Mouse (Mus musculus) heart, adult 8-10 months (tissue): ENCODE results near the gene Cacna1c. TPM values are rescaled to one million over a fixed set of nuclear protein-coding genes. Genes with fewer than 3 reads are reported as not detected.

Experiments
- DNase-seq: peaks from one replicate; pipeline ENCODE4 v3.0.0; 2022; ENCODE audit warnings: low spot score
- total RNA-seq, 4 experiments: library from RNA; stranded (reverse); gene quantifications; 2 replicates each; pipeline ENCODE4 v1.2.4; 2022

Cacna1c gene
- total RNA-seq, 4 experiments from 2014 or later, result 227 to 263 (median 245) TPM

DNA sequence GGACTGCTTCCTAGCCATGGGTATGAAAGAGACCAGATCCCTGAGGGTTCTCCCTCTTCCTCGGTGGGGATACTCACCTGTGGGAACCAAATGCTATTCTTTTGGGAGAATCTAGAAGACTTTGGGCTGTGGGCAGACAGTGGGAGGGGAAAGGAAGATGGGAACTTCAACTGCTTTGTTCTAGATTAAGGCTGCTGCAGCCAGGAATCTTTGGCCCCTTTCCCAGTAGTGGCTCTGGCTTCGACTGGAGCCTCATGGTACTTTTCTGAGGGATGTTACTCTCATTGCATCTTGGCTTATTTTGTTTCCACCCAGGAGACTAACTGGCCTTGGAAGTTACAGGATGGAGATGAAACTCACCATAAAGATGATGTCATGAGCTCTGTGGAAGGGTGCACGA is 441.8 kb downstream of the Cacna1c start:
- peak; percentile 21 for DNase-seq

DNA sequence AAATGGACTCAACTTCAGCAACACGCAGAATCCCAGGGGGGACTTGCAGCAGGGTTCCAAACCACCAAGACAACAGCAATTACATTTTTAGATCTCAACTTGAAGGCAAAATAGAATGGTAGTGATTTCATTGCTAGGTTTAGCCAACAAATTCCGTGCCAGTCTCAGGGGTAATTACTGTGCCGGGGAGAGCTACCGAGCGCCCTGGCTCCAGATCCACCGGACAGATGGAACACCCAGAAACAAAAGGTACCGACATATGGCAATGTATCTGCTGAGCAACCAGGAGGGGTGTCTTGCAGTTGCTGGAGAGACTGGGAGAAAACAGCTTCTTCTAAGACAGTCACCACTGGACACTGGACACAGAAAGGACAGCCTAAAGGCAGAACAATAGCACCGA is 442.4 kb downstream of the Cacna1c start:
- no peak for DNase-seq

DNA sequence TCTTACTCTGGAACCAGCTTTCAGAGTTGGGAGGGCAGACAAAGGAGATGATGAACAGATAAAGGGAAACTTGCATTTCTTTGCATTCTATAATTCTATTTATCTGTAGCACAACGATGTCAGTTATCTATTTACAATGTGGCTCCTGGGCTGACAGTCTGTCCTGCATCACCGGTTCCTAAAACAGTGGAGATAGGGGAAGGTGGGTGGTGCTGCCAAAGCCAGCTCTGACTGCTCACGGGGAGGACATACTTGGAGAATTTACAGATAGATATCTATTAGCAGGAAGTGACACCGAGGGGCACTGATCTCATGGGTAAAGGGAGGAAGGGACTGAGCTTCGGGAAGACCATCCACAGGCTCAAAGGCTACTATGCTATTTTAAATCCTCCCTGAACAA is 443.2 kb downstream of the Cacna1c start:
- DNase-seq, result no peak

DNA sequence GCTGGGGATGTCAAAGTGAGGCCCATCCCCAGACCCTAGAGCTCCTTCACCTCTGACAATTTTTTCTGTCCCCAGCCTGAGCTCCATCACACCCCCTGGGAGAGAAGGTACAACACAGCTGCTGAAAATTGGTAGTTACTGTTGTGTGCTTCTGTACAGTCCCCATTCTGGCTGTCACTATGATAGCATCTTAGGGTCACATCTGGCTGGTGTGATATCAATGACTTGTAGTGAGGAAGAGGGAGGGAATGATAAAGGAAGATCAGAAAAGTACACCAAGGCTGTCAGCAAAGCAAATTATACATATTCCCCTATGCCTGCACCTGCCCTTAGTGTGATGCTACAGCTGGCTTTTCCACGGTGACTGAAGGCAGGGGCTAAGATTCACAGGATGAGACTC is 446.9 kb downstream of the Cacna1c start:
- no peak for DNase-seq

DNA sequence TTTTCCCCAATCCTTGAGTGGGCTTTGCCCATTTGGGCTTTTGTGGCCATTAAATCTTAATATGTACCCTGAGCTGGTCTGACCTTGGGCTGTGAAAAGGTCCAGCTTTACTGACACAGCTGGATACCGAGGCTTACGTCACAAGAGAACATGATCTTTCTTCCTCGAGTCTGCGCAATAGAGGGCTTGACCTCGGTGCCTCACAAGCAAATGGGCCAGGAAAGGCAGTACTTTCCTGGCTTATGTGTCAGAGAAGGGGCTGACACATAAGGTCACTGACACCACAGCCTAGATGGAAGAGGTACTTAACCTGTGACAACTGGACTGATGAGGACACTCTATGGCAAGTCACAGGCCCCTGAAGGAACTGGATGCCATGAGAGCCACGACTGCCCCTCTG is 453.5 kb downstream of the Cacna1c start:
- no peak for DNase-seq

DNA sequence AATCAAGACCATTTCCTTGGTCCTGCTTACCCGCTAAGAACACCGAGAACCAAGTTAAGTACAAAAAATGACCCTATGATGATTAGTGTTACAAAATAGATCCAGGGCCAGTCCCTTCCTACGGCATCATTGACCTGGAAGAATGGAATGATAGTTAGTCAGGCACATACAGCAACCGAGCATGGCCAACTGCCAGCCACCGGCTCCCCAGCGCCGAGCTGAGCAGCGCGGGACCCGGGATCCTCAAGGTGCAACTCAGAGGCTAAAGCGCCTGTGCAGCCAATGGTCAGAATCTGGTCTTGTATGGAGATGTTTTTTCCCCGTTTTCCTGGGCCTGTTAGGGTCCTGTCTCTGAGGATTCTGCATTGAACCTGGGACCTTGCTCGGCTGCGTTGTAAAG is 454.4 kb downstream of the Cacna1c start:
- DNase-seq, result no peak

DNA sequence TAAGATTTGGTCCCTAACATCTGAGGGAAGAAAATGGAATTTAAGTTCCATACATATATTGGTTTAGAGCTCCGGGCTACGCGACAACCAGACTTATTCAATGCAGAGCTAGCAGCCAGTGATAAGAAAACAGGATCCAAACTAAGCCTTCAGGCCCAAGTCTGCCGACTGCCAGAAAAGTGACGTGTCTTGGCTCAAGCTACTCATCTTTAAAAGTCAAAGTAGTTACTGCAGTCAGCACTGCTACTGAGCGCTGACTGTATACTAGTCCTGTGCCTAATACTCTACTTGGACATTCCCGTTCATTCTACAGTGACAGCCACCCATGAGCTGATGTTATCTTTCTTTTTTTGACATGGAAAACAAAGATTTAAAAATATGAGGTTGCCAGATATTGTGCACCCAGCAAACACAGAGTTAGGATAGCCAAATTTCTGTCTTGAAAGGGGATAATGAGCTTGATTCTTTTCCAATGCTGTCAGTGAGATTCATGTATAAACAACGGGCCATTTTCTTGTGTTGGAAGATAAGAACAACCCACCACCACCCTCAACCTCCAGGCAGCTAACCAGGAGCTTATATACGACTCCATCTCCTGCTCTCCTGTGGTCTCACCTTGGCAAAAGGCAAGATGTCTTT is 456.1 kb downstream of the Cacna1c start:
- DNase-seq, result peak; percentile 54

DNA sequence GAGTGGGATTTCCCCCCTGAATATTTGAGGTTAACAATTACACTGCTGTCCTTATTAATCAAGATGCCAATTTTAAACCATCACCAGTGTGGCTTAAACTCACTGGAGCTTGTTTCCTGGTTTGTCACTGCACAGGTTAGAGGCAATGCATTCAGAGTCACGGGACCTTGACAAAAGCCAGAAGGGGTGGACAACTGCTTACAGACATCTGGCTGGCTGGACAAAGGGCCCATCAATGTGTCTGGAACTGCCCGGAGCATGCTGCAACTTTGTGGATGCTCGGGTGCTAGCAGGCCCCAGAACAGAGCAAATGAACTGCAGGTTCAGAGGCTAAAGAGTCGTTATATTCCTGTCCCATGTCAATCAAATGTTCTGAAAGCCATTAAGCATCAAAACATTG is 456.9 kb downstream of the Cacna1c start:
- DNase-seq, result no peak

DNA sequence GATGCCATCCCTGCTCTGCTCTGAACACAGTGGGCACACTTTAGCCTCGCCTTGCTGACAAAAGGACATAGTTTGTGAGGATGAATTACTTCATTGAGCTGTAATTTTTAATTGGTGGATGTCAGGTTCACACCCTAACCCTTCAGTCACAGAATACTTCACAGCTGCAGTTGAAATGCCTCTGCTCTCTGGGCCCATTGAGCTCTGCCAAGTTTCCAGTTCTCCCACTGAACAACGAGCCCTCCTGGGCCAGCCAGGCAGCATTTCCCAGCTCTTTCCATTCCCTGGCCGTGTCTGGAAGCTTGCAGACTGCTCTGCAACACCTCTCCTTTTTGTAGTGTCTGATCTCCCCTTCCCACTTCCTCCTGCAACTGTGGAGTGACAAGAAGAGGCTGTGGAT is 457.6 kb downstream of the Cacna1c start:
- no peak for DNase-seq

DNA sequence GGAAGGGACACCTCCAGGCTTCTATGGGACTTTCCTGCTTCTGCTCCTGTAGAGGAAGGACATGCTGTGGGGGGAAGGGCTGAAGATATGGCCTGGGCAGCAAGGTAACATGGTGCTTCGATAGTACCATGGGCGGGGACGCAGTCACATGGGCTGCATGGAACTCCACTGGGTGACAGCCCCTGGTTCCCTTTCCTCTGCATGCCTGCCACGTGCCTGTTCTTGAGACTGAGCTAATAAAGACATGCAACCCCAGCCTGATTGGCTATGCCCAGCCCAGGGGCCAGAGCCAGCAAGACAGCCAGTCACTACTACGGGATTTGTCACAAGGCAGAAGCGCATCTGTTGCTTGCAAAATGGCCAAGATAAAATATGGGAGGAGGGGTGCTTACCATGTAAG is 459.1 kb downstream of the Cacna1c start:
- DNase-seq, result no peak

DNA sequence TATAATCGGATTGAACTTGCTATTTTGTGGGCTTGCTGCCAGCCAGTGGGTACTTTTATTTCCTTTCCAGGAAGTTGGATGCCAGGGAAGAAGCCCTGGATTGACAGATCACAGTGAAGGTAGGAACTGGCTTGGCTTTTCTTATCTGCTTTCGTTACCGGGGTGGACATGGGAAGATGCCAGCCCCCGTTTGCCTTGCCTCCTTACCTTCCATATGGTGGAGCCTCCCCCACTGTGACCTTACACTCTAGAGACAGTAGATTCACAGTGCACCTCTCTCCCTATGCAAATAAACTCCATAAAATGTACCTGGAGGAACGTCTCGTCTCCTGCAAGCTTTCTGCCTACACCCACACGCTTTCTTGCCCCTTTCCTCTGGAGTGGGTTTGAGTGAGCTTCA is 459.7 kb downstream of the Cacna1c start:
- DNase-seq, result no peak

DNA sequence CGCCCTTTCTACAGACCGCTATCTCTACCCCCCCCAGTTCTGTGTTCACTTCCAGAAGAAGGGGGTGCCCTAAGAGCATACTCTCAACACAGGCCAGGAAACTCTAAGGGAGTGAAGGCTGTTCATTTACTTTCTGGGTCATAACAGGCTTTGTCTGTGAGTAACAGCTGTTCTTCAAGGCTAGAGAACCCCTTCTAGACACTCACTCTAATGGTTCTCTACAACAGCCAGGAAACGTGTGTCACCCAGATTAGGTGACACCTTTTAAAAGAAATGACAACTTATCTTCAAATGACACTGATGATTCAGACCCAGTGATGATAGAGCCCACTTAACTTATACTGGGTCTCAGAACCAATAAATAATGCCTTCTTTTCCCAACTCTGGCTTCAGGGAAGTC is 461.1 kb downstream of the Cacna1c start:
- DNase-seq, result no peak

DNA sequence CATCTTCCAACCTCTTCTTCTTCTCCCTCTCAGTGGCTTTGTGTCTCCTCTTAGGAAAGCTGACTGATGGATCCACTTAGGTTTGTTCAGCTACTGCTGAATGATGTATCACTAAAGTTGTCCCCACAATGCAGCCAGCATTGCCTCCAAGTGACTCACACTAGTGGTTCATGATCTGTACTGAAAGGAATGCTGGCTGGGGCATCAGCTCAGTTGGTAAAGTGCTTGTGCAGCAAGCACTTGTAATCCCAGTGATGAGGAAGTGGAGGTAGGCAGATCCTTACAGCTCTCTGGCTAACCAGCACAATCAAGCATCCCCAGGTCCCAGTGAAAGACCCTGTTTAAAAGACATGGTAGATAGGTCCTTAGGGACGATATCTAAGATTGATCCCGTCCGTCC is 464.3 kb downstream of the Cacna1c start:
- DNase-seq, result no peak

DNA sequence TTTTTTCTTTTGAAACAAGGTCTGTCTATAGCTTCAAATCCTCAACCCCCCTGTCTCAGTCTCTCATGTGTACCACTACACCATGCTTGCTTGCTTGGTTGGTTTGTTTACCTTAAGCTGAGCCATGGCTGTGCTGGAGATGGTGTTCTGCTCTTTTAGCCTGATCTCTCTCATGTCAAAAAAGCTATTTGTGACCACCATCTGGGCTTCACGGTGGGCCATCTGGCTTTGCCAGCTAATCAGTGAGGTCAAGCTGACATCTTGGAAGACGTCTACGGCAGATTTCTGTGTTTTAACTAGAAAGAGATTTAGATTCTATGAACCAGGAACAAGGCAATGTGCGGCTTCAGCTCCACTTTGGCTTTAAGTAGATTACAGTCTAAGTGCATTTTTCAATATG is 471.3 kb downstream of the Cacna1c start:
- no peak for DNase-seq

DNA sequence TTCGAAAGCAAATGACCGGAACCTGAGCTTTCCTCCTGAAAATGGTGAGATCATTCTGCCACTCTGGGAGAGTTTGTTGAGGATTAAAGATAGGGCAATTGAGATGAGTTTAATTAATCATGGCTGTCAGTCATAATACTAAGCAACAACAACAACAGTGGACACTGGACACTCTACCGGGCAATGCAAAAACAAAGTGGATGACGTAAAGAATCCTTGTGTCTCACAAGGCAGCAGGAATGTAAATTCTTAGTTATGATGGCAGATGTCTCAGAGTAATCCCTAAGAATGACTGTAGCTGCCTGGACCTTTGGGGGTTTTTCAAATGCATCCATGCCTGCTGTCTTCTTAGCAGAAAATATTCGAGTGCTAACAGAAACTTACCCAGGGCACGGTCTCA is 471.8 kb downstream of the Cacna1c start:
- no peak for DNase-seq

DNA sequence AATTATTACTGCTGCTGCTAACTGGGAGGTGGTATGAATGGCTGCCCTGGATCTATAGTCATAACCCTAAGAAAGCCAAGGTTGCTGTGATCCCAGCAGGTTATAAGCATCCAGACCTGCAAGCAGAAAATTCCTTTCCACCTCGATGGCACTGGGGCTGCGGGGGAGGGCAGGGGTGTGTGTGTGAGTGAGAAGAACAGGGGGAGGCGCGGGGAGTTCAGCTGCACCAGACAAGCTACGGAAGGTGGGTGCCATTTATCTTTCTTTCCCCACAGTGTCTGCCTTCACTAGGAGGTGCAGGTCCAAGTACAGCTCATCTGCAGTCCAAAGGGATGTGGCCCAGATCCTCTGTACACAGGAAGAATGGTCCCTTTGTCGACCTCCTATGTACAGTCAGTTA is 473.9 kb downstream of the Cacna1c start:
- no peak for DNase-seq

DNA sequence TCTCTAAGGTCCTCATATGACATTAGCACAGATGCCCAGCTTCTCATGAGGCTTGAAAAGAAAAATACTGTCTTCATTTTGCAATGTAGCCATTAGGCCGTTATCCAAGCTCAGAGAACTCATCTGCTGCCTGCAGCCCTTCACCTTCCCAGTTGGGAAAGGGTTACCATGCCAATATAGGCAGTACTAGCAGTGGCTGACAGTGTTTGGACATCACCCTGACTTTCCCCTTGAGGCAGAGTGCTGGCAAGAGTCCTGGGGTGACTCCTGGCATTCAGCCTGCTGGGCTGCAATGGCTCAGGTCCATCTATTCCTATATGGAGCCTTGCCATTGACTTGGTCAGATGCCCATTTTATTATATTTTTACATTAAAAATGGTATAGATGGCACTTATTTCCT is 476.7 kb downstream of the Cacna1c start:
- no peak for DNase-seq

DNA sequence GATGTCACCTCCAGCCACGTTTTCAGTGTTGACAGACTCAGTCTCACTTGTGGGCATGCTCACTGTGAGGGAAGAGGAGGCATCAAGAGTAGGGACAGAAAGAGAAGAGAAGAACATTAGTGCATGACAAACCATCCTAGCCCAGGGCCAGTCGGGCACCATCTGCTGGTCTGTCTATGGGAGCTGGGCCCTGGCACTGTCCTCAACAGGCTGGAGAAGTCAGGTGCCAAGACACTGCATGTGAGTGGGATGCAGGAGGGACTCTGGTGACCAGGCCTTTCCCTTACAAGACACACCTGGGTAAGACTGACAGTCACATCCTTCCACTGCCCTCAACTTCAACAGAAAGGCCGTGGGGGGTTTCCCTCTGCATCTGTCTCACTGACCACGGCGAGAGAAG is 482.9 kb downstream of the Cacna1c start:
- DNase-seq, result no peak

DNA sequence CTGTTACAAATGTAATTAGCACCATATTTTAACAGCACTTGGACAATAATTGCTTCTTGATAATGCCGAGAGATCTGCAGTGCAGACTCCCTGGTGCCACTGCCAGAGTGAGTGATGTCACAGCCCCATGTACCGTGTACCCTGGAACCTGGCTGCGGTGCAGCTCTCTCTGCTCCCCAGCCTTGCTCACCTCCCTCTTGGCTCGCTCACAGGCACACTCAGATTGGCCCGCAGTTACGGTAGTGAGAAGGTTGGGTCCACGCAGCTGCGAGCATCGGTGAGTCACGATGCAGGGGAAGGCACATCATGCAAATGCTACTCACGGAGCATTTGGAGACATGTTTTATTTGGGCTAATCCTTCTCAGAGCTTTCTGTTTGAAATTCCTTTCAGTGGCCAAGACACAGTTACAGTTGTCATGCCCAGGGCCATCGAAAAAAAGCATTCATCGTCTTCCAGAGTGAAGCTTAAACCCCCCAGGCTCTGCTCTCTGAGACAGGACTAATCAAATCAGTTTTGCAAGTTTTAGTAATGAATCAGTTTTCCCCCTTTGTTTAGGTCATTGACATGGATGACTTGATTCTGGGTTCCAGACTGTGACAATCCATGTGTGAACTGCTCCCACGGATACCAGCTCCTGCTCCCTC is 484.4 kb downstream of the Cacna1c start:
- no peak for DNase-seq

DNA sequence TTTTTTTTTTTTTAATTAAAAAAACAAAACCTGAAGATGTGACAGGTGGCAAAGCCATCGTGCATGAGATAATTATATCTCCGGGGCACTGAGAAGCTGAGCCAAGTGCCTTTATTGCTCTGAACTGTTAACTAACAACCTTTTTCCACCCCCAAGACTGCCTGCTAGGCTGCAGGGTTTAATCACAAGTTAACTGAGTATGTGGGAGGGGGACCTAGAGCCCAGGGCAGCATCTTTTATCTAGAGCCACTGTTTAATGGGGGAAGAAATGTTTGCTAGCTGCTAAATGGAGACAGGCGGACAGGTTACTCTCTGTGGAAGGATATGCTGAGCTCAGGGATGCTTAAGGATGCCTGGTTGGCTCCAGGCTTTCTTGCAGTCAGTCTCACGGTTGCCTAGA is 489.2 kb downstream of the Cacna1c start:
- DNase-seq, result no peak

DNA sequence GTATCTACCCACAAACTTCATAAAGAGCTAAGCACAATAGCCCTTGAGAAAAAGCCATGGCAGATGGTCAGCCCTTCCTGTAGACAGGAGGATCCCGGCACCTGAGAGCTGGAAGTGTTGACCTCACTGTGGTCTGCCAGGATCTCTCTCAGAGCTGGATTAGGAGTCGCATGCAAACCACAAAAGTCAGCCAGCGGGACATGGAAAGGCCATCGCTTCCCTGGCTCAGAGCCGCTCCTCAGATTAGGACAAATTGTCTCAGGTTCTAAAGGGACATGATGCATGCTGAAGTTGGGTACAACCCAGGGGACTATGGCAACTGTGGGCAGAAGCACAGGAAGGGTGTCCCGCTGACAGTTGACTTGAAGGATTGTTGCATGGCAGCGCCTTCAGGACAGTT is 490.4 kb downstream of the Cacna1c start:
- DNase-seq, result no peak

DNA sequence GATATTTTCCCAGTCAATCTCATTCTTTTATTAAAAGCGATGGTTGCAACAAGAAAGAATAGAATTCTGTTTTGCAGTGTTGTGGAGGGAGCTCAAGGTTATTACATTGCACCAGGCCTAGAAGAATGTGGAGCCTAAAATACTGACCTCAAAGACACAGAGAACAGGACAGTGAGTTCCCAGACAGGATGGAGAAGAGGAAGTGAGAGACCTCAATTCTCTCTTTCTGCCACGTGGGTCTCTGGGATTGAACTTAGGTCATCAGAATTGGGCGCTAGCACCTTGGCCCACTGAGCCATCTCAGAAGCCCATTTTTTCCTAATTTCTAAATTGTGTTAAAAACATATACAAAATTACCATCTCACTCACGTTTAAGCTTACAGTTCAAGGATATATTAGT is 501.6 kb downstream of the Cacna1c start:
- no peak for DNase-seq

DNA sequence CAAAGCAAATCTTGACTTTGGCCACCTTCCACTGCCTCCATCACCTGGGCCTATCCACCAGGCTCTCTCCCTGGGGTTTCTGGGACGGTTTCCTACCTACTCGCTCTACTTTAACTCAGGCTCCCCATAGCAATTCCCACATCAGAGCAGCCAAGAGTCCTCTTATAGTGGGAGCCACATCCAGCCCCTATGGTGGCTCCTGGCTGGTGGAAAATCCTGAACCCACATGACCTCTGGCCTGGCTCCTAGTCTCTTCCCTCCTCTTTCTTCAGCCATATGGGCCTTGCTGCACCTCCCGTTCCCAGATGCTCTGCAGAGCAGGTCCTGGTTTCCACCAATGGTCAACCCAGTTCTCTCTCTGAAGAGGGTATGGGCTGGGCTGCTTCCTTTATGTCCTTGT is 506.8 kb downstream of the Cacna1c start:
- no peak for DNase-seq

DNA sequence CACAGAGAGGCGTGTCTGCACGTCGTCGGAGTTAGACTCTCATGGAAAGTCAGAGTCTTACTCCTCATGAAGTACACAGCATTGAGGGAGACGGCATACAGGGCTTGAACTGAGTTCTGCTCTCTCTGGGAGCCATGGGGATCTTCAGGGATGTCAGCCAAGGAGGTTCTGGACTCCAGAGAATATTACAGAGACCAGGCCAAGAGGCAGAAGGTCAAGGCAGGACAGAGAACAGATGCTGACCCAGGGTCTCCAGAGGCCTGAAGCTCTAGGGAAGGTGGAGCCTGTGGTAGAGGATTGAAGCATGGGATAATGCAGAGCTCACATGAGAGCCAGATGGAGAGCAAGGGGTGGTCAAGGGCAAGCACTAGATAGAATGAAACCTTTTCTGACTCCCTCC is 507.4 kb downstream of the Cacna1c start:
- peak; percentile 35 for DNase-seq
